Mouse (Mus musculus) ES-E14 (cell line): Measurements from ENCODE around the gene Smc5. TPM values are rescaled to one million over a fixed set of nuclear protein-coding genes. Genes with fewer than 3 reads are reported as not detected.

ENCODE experiments used
- DNase-seq: peaks from one replicate; pipeline ENCODE4 v3.0.0-alpha.2; 2013; ENCODE audit warnings: low read depth, low spot score
- H3K27ac ChIP-seq: 2 replicates; pipeline ENCODE4 v1.5.1; 2012; ENCODE audit warnings: low read depth, mild to moderate bottlenecking, low read length, moderate library complexity, mixed read lengths; ENCODE audit not compliant: poor library complexity, insufficient read depth, severe bottlenecking
- H3K36me3 ChIP-seq: 2 replicates; pipeline ENCODE4 v1.6.1; 2012; ENCODE audit warnings: mild to moderate bottlenecking, low read length, moderate library complexity, mixed read lengths; ENCODE audit not compliant: control insufficient read depth, poor library complexity, insufficient read depth, severe bottlenecking
- H3K4me1 ChIP-seq, 2 experiments: fragments of 150-350 bp in 1 of 2; sonication (generic) in 1 of 2; 2 replicates each; pipeline ENCODE4 v1.6.1; 2012; ENCODE audit warnings: low read length in 2 of 2, mild to moderate bottlenecking in 1 of 2, mixed read lengths in 1 of 2; ENCODE audit not compliant: control insufficient read depth in 2 of 2, insufficient read depth in 2 of 2, poor library complexity in 1 of 2
- H3K4me3 ChIP-seq, 2 experiments: fragments of 150-350 bp in 1 of 2; sonication (generic) in 1 of 2; 2 replicates each; pipeline ENCODE4 v1.5.1; 2012; ENCODE audit warnings: low read length in 2 of 2, low read depth in 1 of 2, mild to moderate bottlenecking in 1 of 2, mixed read lengths in 1 of 2; ENCODE audit not compliant: insufficient read depth in 1 of 2, poor library complexity in 1 of 2, severe bottlenecking in 1 of 2
- H3K9ac ChIP-seq: 2 replicates; pipeline ENCODE4 v1.6.1; 2012; ENCODE audit warnings: low read depth, mild to moderate bottlenecking, low read length, mixed read lengths; ENCODE audit not compliant: poor library complexity, insufficient read depth, severe bottlenecking
- H3K9me3 ChIP-seq: fragments of 150-350 bp; sonication (generic); 2 replicates; pipeline ENCODE4 v1.6.1; 2012; ENCODE audit warnings: low read depth, mild to moderate bottlenecking, low read length; ENCODE audit not compliant: control insufficient read depth, insufficient read depth
- CHD2 ChIP-seq: IDR thresholded peaks from 2 replicates; pipeline ENCODE4 v1.6.1; 2014; ENCODE audit warnings: mild to moderate bottlenecking, low read depth, low read length, inconsistent platforms
- HCFC1 ChIP-seq: IDR thresholded peaks from 2 replicates; pipeline ENCODE4 v1.6.1; 2012; ENCODE audit warnings: low read length, inconsistent platforms, borderline replicate concordance; ENCODE audit not compliant: insufficient read depth
- MAFK ChIP-seq: IDR thresholded peaks from 2 replicates; pipeline ENCODE4 v1.6.1; 2014; ENCODE audit warnings: mild to moderate bottlenecking, low read depth, low read length, inconsistent platforms; ENCODE audit not compliant: insufficient read depth
- ZC3H11A ChIP-seq: IDR thresholded peaks from 2 replicates; pipeline ENCODE4 v1.6.1; 2012; ENCODE audit warnings: low read depth, mild to moderate bottlenecking, inconsistent platforms, low read length, borderline replicate concordance
- ZNF384 ChIP-seq: IDR thresholded peaks from 2 replicates; pipeline ENCODE4 v1.6.1; 2012; ENCODE audit warnings: low read depth, low read length, inconsistent platforms
- in situ Hi-C, 2 experiments: fragments of 600-800 bp; cut with MboI; formaldehyde crosslinking; loops; one replicate each; pipeline ENCODE4 v1.15.1; 2025; ENCODE audit warnings: low sequenced_read_pairs in 2 of 2, inconsistent platforms in 1 of 2; ENCODE audit not compliant: unreplicated experiment in 2 of 2
- total RNA-seq: library from RNA; depleted of rRNA; stranded (reverse); fragments of 300-350 nt; gene quantifications from 2 replicates; pipeline ENCODE4 v1.2.3, GENCODE M21; 2012

Smc5 gene
- total RNA-seq, 1 experiment: 57.8 TPM

GRCm38 (mm10) chr19:23175511-23175910 lies 98.2 kb downstream of the Smc5 start:
- H3K9ac ChIP-seq: no peak overlapping the region
- H3K27ac ChIP-seq: peak overlapping the region; percentile 58; the same call in 1 of the 2 replicates
- H3K4me1 ChIP-seq: peaks cover 17 to 21% of the 10 kb centered on the region in 2 experiments
- H3K36me3 ChIP-seq: no peaks in the 10 kb centered on the region
- in situ Hi-C loops: loop anchor here (25.0 kb wide), 1 partner anchor 263 kb away; no protein-coding TSS in a partner anchor
- no peaks in the 10 kb centered on the region for H3K9me3 ChIP-seq
- TF ChIP-seq HCFC1 (no peak), CHD2 (no peak), MAFK (no peak), ZNF384 (no peak), ZC3H11A (no peak)
- no peak for DNase-seq
- H3K4me3 ChIP-seq: no peak overlapping the region

- Histone ChIP-seq H3K4me3 (no peak overlapping the region), H3K27ac (peak overlapping the region; percentile 58; the same call in 1 of the 2 replicates), H3K4me1 (peaks cover 17 to 21% of the 10 kb centered on the region in 2 experiments), H3K36me3 (no peaks in the 10 kb centered on the region), H3K9me3 (no peaks in the 10 kb centered on the region), H3K9ac (no peak overlapping the region)
- TF ChIP-seq HCFC1 (no peak), ZC3H11A (no peak), CHD2 (no peak), ZNF384 (no peak), MAFK (no peak)
- in situ Hi-C loops: loop anchor here (25.0 kb wide), 1 partner anchor 263 kb away; no protein-coding TSS in a partner anchor
- no peak for DNase-seq
Observed at GRCm38 (mm10) chr19:23175090-23175489, 98.6 kb downstream of the Smc5 start.

GRCm38 (mm10) chr19:23171136-23171535 lies 102.6 kb downstream of the Smc5 start:
- Histone ChIP-seq H3K27ac (no peak overlapping the region), H3K4me3 (no peak overlapping the region), H3K4me1 (peaks cover 13 to 15% of the 10 kb centered on the region in 2 experiments; a peak in 3 of 4 replicates), H3K9ac (no peak overlapping the region), H3K9me3 (no peaks in the 10 kb centered on the region), H3K36me3 (peaks cover 3% of the 10 kb centered on the region; the same call in 1 of the 2 replicates)
- TF ChIP-seq ZNF384 (no peak), MAFK (no peak), CHD2 (no peak), HCFC1 (no peak), ZC3H11A (no peak)
- no peak for DNase-seq
- in situ Hi-C loops: no loop called here

GRCm38 (mm10) chr19:23170476-23170875 lies 103.2 kb downstream of the Smc5 start:
- in situ Hi-C loops: no loop called here
- no peaks in the 10 kb centered on the region for H3K9me3 ChIP-seq
- no peak for DNase-seq
- H3K36me3 ChIP-seq: peaks cover 7% of the 10 kb centered on the region
- no peak overlapping the region for H3K9ac ChIP-seq
- TF ChIP-seq ZC3H11A: no peak
- TF ChIP-seq MAFK: no peak
- TF ChIP-seq CHD2: no peak
- TF ChIP-seq HCFC1: no peak
- TF ChIP-seq ZNF384: no peak
- no peak overlapping the region for H3K27ac ChIP-seq
- no peak overlapping the region for H3K4me3 ChIP-seq
- peaks cover 10 to 13% of the 10 kb centered on the region in 2 experiments; a peak in 3 of 4 replicates for H3K4me1 ChIP-seq
